Mouse (Mus musculus) thymus, adult 2 months (tissue): ENCODE results near the gene Lyrm4. TPM values are rescaled to one million over a fixed set of nuclear protein-coding genes. Genes with fewer than 3 reads are reported as not detected.

Experiments used
- DNase-seq: peaks from one replicate; pipeline ENCODE4 v3.0.0; 2021
- H3K27ac ChIP-seq: fragments of 200-500 bp; 2 replicates; pipeline ENCODE4 v1.5.1; 2012; ENCODE audit warnings: low read length, control low read depth; ENCODE audit not compliant: control insufficient read depth, insufficient read depth
- H3K27me3 ChIP-seq: fragments of 200-500 bp; 2 replicates; pipeline ENCODE4 v1.6.1; 2012; ENCODE audit warnings: mild to moderate bottlenecking, low read length, moderate library complexity, mixed read lengths; ENCODE audit not compliant: control insufficient read depth, insufficient read depth
- H3K36me3 ChIP-seq: fragments of 200-500 bp; 2 replicates; pipeline ENCODE4 v1.6.1; 2012; ENCODE audit warnings: mild to moderate bottlenecking, low read length, moderate library complexity; ENCODE audit not compliant: control insufficient read depth, insufficient read depth
- H3K4me1 ChIP-seq: fragments of 200-500 bp; replicated peaks from 2 replicates; pipeline ENCODE4 v1.6.1; 2012; ENCODE audit warnings: low read length; ENCODE audit not compliant: control insufficient read depth, insufficient read depth
- H3K4me3 ChIP-seq: fragments of 200-500 bp; 2 replicates; pipeline ENCODE4 v1.5.1; 2012; ENCODE audit warnings: mild to moderate bottlenecking, low read length, control low read depth, moderate library complexity; ENCODE audit not compliant: control insufficient read depth, insufficient read depth
- CTCF ChIP-seq: fragments of 200-500 bp; IDR thresholded peaks from 2 replicates; pipeline ENCODE4 v1.5.1; 2012; ENCODE audit warnings: mild to moderate bottlenecking, control low read depth, low read length, moderate library complexity, borderline replicate concordance; ENCODE audit not compliant: control insufficient read depth, poor library complexity, insufficient read depth; ENCODE audit errors: extremely low read depth
- POLR2A ChIP-seq: fragments of 200-500 bp; IDR thresholded peaks from 2 replicates; pipeline ENCODE4 v1.6.1; 2012; ENCODE audit warnings: mild to moderate bottlenecking, low read length, control low read depth, moderate library complexity; ENCODE audit not compliant: control insufficient read depth, poor library complexity, insufficient read depth; ENCODE audit errors: extremely low read depth
- WGBS: fragments of 180-500 bp; shearing (Covaris S2); methylation state at CpG from one replicate; pipeline ENCODE4 v1.1.7; 2018; 5-methylcytosine and 5-hydroxymethylcytosine counted together
- polyA plus RNA-seq: library from polyadenylated mRNA; depleted of rRNA; stranded (reverse); fragments of >200 nt; gene quantifications from 2 replicates; pipeline ENCODE4 v1.2.3, GENCODE M21; 2012

Lyrm4 gene
- polyA plus RNA-seq, 1 experiment = 4.3 TPM

DNA sequence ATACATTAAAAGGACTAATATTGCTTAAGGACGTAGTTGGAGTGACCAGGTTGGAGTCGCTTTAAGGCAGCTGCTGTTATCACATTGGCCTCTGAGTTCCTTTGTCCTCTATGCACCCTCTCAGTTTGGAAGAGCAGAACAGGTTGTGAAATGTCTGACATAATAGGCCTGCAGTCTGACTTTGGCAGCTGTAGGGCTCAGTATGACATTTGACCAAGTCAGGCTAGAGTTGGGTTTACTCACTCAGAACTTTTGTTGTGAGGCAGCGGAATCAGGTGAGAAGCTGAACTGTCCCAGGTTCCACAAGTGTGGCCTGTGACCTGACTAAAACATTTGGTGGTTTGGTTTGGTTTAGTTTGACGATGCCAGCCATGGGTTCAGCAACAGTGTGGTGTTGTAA is 153.7 kb downstream of the Lyrm4 start:
- H3K27ac ChIP-seq = no peak overlapping the region
- WGBS = 95% methylated on average over 4 of the region's 4 CpGs
- no peaks in the 10 kb centered on the region for H3K36me3 ChIP-seq
- no peak for DNase-seq
- H3K4me1 ChIP-seq = 0 out of 2 replicates have a peak, but pooled peaks cover 3% of the 10 kb centered on the region
- peaks cover under 1% of the 10 kb centered on the region; the same call in 1 of the 2 replicates for H3K27me3 ChIP-seq
- no peak overlapping the region for H3K4me3 ChIP-seq
- TF ChIP-seq POLR2A = no peak
- no peak for TF ChIP-seq CTCF

DNA sequence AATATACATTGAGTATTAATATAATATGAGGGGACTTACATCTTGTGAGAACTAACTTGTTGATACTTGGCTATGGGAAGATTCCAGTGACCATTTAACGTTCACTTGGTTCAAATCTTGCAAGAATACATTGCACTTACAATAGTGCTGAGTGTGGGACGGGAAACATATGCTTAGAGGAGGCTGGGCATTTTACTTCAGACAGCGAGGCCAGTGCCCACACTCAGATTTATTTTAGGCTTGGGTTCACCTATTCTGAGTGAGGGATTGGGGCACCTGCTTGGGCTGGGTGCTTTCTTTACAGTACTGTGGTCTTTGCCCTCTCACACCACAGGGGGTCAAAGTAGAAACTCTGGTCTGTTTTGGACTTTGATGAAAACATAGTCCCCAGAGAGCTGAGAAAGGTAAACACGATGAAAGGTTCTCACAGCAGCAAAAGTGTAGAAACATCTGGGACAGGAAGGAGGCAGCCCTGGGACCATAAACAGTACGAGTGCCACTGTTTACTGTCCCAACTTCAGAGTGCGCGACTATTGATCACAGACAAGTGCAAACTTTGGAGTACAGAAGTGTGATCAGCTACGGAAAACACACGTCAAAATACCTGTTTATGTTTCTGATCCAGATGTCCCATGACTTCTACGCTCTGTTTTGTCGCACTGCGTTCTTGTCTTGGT is 157.8 kb downstream of the Lyrm4 start:
- 89% methylated on average over 12 of the region's 12 CpGs for WGBS

DNA sequence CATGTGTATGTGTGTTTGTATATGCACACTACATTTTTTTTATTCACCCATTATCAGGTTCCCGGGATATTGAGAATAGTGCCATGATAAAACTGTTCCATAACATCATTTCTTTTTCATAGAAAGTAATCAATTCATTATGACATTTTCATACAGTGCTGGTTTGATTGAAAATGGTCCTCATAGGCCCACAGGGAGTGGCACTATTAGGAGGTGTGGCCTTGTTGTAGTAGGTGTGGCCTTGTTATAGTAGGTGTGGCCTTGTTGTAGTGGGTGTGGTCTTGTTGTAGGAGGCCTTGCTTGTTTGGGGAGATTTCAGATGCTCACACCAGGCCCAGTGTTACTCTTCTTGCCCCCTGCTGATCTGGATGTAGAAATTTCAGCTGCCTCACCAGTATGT is 158.8 kb downstream of the Lyrm4 start, which contains the start of gene Ppp1r3g:
TSS of gene Ppp1r3g (plus strand) at position 301 of the 400 bp plus-strand sequence.
- no peak for DNase-seq
- H3K4me1 ChIP-seq = no peaks in the 10 kb centered on the region
- no peaks in the 10 kb centered on the region for H3K36me3 ChIP-seq
- TF ChIP-seq CTCF = no peak
- no peak for TF ChIP-seq POLR2A
- H3K4me3 ChIP-seq = no peak within 1 kb of the TSS
- H3K27ac ChIP-seq = no peak within 1 kb of the TSS
- H3K27me3 ChIP-seq = no peaks in the 10 kb centered on the region
- 95% methylated on average over 1 of the region's 1 CpGs for WGBS

More for the DNA sequence above, 157.8 kb downstream of the Lyrm4 start:
- no peak overlapping the region for H3K4me3 ChIP-seq
- H3K27ac ChIP-seq = no peak overlapping the region
- no peak for DNase-seq
- H3K4me1 ChIP-seq = no peaks in the 10 kb centered on the region
- TF ChIP-seq CTCF (no peak), POLR2A (no peak)
- no peaks in the 10 kb centered on the region for H3K27me3 ChIP-seq
- H3K36me3 ChIP-seq = no peaks in the 10 kb centered on the region

DNA sequence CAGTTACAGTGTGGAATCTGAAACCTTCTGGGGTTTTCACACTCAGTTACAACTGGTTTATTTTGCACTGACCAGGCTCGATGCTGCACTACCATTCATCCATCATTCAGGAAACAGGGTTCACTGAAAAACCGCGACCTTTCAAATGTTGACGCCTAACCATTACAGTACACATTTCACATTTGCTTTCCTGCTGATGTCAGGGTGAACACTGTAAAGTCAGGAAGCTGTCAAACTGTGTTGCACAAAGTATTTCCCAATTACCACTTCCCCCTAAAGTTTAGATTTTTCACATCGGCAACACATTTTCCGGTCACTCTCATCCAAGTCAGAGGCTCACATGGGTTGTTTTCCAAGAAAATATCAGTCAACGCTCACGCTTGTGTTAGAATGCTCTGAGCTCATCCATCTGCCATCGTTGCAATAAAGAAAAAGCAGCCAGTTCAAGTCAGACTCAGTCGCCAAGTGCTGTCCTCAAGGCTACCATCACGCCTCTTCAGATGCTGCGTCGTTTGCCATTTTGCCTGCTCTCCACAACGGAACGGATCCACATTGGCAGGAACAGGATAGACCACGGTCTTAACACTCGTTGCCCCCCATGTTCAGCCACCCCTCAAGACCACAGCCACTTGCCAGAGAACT is 167.4 kb downstream of the Lyrm4 start:
- no peaks in the 10 kb centered on the region for H3K4me1 ChIP-seq
- H3K27ac ChIP-seq = no peak overlapping the region
- DNase-seq = no peak
- TF ChIP-seq CTCF (no peak), POLR2A (no peak)
- no peak overlapping the region for H3K4me3 ChIP-seq
- 65% methylated on average over 17 of the region's 17 CpGs for WGBS
- H3K36me3 ChIP-seq = no peaks in the 10 kb centered on the region
- no peaks in the 10 kb centered on the region for H3K27me3 ChIP-seq

DNA sequence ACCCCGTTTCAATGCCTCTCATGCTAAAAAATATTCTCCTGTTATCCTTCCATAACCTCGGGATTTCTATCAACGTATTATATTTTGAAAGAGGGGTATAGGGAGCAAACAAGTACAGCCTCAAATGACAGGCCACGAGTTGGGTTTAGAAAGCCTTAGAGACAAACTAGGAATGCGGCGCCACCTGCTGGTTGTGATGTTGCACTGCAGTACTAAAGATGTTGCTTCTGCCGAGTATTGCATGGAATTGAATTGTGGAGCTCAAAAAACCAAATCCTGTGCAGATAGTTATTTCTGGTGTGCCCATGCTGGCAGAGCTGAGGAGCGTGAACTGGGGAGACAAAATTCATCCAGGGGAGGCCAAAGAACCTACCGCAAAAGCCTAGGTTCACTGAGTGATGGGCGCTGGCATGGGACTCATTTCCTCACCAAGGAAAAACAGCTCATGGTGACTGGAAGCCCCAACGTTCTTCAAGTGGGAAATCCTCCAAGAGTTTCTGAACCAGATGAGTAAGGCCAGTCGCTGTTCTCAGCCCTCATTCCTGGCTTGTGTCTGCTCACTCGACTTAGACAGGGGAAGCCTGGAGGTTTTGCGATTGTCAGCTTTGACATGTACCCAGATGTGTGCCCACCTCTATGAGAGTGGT is 169.8 kb downstream of the Lyrm4 start:
- WGBS = 29% methylated on average over 14 of the region's 14 CpGs

DNA sequence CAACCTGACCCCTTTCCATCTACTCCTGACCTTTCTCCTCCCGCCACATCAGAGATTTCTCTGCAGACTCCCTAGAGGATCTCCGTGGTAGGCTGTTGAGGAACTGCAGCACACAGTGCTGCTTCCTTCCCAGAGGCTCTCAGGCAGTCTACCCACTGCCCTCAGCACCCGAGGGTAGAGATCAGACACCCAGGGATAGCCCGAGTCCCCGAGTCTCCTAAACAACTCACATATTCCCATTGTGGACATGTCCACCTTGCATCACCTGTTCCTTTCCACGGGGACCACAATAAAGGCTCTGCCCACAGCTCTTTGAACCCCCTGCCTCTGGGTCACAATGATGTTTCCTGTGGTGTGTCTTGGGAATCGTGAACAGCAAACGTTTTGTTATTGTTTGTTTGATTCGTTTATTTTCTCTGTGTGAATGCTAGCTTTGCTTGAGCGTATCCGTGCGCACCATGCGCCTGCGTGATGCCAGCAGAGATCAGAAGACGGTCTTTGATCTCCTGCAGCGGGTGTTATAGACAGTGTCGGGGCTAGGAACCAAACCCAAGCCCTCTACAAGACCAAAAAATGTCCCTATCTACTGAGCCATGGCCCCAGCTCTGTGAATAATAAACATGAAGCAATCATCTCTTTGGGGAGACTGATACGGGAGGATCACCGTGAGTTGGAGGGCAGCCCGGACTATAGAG is 170.5 kb downstream of the Lyrm4 start:
- H3K36me3 ChIP-seq = no peaks in the 10 kb centered on the region
- 74% methylated on average over 20 of the region's 20 CpGs for WGBS
- H3K4me1 ChIP-seq = no peaks in the 10 kb centered on the region
- no peak overlapping the region for H3K4me3 ChIP-seq
- TF ChIP-seq POLR2A = no peak
- TF ChIP-seq CTCF = no peak
- no peaks in the 10 kb centered on the region for H3K27me3 ChIP-seq
- no peak for DNase-seq
- H3K27ac ChIP-seq = no peak overlapping the region

More for the DNA sequence above, 169.8 kb downstream of the Lyrm4 start:
- Histone ChIP-seq H3K4me1 (no peaks in the 10 kb centered on the region), H3K27ac (no peak overlapping the region), H3K27me3 (no peaks in the 10 kb centered on the region), H3K36me3 (no peaks in the 10 kb centered on the region), H3K4me3 (no peak overlapping the region)
- TF ChIP-seq CTCF (no peak), POLR2A (no peak)
- peak; percentile 58 for DNase-seq
